Mouse (Mus musculus): ENCODE measurements at regions not wholly inside any gene's neighbourhood (a gene's known extent, or its start where the extent isn't known, plus 50 kb on each side); places are given as distances from the start of the nearest gene placed in this dataset.

DNA sequence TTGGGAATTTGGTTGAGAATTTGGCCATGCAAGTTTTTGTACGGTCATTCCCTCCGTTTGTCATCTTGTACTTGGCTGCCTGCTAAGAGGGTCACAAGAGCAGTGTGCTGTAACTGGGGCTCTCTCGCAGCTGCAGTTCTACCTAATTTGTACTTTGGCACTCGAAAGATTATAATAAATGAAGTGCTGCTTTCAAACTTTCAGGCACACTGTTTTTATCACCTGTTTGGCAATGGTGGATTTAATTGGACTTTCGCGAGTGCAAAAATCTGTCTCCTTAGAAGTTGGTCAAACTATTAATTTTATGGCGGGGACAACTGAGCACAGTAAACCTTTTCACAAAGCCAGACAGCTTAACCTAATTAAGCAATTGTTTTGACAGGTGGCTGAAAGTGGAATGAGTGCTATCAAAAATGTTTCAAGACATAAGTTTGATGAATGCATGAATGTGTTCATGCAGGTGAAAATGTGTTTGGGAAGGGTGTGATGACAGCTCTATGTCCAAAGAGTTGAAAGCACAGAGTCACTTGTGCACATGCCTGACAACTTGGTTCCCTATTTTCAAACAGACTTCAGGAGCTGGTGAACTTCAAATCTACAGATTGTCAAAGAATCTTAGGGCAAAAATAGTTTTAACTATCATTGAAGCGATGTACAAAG is 158.2 kb downstream of the Flrt2 start:
- DNase-seq (ENCODE audit: extremely low spot score, low read depth, low spot score) = peak; percentile 82

DNA sequence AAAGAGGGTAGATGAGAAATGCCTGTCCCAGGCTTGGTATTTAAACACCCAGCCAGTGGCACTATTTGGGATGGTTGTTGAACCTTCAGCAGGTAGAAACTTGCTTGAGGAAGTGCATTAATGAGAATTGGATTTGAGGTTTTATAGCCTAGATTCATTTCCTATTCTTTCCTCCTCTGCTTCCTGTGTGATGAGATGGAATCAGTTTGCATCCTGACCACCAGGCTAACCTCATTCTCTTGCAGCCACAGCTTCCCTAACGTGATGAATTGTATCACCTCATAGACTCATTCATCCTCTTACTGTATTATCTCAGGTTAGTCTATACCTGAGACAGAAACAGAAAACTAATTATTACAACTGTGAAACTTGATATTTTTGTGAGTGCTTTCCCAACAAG is 185.6 kb downstream of the Flrt2 start:
- DNase-seq (ENCODE audit: extremely low spot score, low read depth, low spot score) = no peak
